Mouse (Mus musculus) kidney, adult 2 months (tissue): ENCODE data around the gene Cdh12.

Experiments used
- CTCF ChIP-seq: fragments of 200-500 bp; conservative IDR thresholded peaks from 2 replicates; pipeline ENCODE4 v1.5.1; 2011; ENCODE audit warnings: low read depth, mild to moderate bottlenecking, control low read depth, low read length, moderate library complexity, mixed read lengths; ENCODE audit not compliant: insufficient read depth, insufficient read length
- POLR2A ChIP-seq: fragments of 200-500 bp; IDR thresholded peaks from one replicate; pipeline ENCODE4 v1.6.1; 2011; ENCODE audit warnings: low read depth, low read length, control low read depth

GRCm38 (mm10) chr15:20836991-20837390 lies 387.9 kb downstream of the Cdh12 start:
- TF ChIP-seq CTCF (no peak), POLR2A (no peak)
